Mouse (Mus musculus): ENCODE measurements around the gene Nab2. TPM values are rescaled to one million over a fixed set of nuclear protein-coding genes. Genes with fewer than 3 reads are reported as not detected.

Nab2 gene
- total RNA-seq, 2 experiments from 2014 or later, result 2.6 to 3.4 TPM

GRCm38 (mm10) chr10:127618173-127618572 is 50.2 kb downstream of the Nab2 start:
- ATAC-seq (replicated peaks; ENCODE audit: poor library complexity), result no peak

- ATAC-seq (replicated peaks; ENCODE audit: poor library complexity), result no peak
Measured at GRCm38 (mm10) chr10:127617294-127617693, 51.1 kb downstream of the Nab2 start.

GRCm38 (mm10) chr10:127616261-127616679 is 52.1 kb downstream of the Nab2 start:
- ATAC-seq (replicated peaks; ENCODE audit: poor library complexity), result no peak

GRCm38 (mm10) chr10:127615591-127615990 is 52.8 kb downstream of the Nab2 start:
- ATAC-seq (replicated peaks; ENCODE audit: poor library complexity), result no peak

- no peak for ATAC-seq (replicated peaks; ENCODE audit: poor library complexity)
Measured at GRCm38 (mm10) chr10:127615034-127615374, 53.4 kb downstream of the Nab2 start.

- no peak for ATAC-seq (replicated peaks; ENCODE audit: poor library complexity)
Measured at GRCm38 (mm10) chr10:127614236-127615033, 53.9 kb downstream of the Nab2 start.

GRCm38 (mm10) chr10:127612079-127612775 is 56.1 kb downstream of the Nab2 start:
- ATAC-seq (replicated peaks; ENCODE audit: poor library complexity), result 0 out of 2 replicates have a peak, but pooled peaks have one; percentile 9

Other genes starting within 250 kb of the Nab2 start
- 0.20 and 0.25 TPM in 2 replicates for gene Stac3, start 166.9 kb downstream of the Nab2 start, total RNA-seq (2015)
- 1.1 TPM in 1 of 2 replicates, not detected in the other for gene Stac3, start 166.9 kb downstream of the Nab2 start, total RNA-seq (2017)
- gene Ndufa4l2, start 153.6 kb downstream of the Nab2 start, total RNA-seq (2015), result not detected in 2 replicates
- gene Ndufa4l2, start 153.6 kb downstream of the Nab2 start, total RNA-seq (2017), result not detected in 2 replicates
- gene Shmt2, start 146.1 kb downstream of the Nab2 start, total RNA-seq (2015), result 91.3 and 92.6 TPM in 2 replicates
- 95.8 and 100 TPM in 2 replicates for gene Shmt2, start 146.1 kb downstream of the Nab2 start, total RNA-seq (2017)
- not detected in 2 replicates for gene Nxph4, start 134.0 kb downstream of the Nab2 start, total RNA-seq (2015)
- not detected in 2 replicates for gene Nxph4, start 134.0 kb downstream of the Nab2 start, total RNA-seq (2017)
- gene Lrp1, start 47.4 kb downstream of the Nab2 start, total RNA-seq (2015), result 9.8 and 10.0 TPM in 2 replicates
- 4.5 and 7.3 TPM in 2 replicates for gene Lrp1, start 47.4 kb downstream of the Nab2 start, total RNA-seq (2017)
- gene Stat6, start 25.6 kb downstream of the Nab2 start, total RNA-seq (2015), result 27.3 and 29.6 TPM in 2 replicates
- 38.9 and 42.7 TPM in 2 replicates for gene Stat6, start 25.6 kb downstream of the Nab2 start, total RNA-seq (2017)
- gene Nemp1, start 1.7 kb downstream of the Nab2 start, total RNA-seq (2015), result 15.7 and 19.8 TPM in 2 replicates
- gene Nemp1, start 1.7 kb downstream of the Nab2 start, total RNA-seq (2017), result 17.8 and 25.3 TPM in 2 replicates
- gene Myo1a, start 36.6 kb upstream of the Nab2 start, total RNA-seq (2015), result 0.15 TPM in 1 of 2 replicates, not detected in the other
- 0.03 and 0.37 TPM in 2 replicates for gene Myo1a, start 36.6 kb upstream of the Nab2 start, total RNA-seq (2017)
- 1.2 TPM in 1 of 2 replicates, not detected in the other for gene Tac2, start 55.9 kb upstream of the Nab2 start, total RNA-seq (2015)
- not detected in 2 replicates for gene Tac2, start 55.9 kb upstream of the Nab2 start, total RNA-seq (2017)
- 4.7 and 5.1 TPM in 2 replicates for gene Zbtb39, start 71.0 kb upstream of the Nab2 start, total RNA-seq (2015)
- gene Zbtb39, start 71.0 kb upstream of the Nab2 start, total RNA-seq (2017), result 2.0 and 3.0 TPM in 2 replicates
- gene Gpr182, start 83.2 kb upstream of the Nab2 start, total RNA-seq (2015), result not detected in 2 replicates
- gene Gpr182, start 83.2 kb upstream of the Nab2 start, total RNA-seq (2017), result not detected in 2 replicates
- not detected in 2 replicates for gene Rdh1, start 91.2 kb upstream of the Nab2 start, total RNA-seq (2015)
- not detected in 2 replicates for gene Rdh1, start 91.2 kb upstream of the Nab2 start, total RNA-seq (2017)
- gene Rdh16f1, start 91.2 kb upstream of the Nab2 start, total RNA-seq (2015), result not detected in 2 replicates
- gene Rdh16f1, start 91.2 kb upstream of the Nab2 start, total RNA-seq (2017), result not detected in 2 replicates
- gene Rdh9, start 107.8 kb upstream of the Nab2 start, total RNA-seq (2015), result not detected in 2 replicates
- gene Rdh9, start 107.8 kb upstream of the Nab2 start, total RNA-seq (2017), result not detected in 2 replicates
- not detected in 2 replicates for gene Rdh16, start 132.6 kb upstream of the Nab2 start, total RNA-seq (2015)
- gene Rdh16, start 132.6 kb upstream of the Nab2 start, total RNA-seq (2017), result not detected in 2 replicates
- gene Rdh19, start 181.4 kb upstream of the Nab2 start, total RNA-seq (2015), result not detected in 2 replicates
- not detected in 2 replicates for gene Rdh19, start 181.4 kb upstream of the Nab2 start, total RNA-seq (2017)
- gene Rdh16f2, start 197.9 kb upstream of the Nab2 start, total RNA-seq (2015), result not detected in 2 replicates
- gene Rdh16f2, start 197.9 kb upstream of the Nab2 start, total RNA-seq (2017), result not detected in 2 replicates
- not detected in 2 replicates for gene Rdh7, start 220.2 kb upstream of the Nab2 start, total RNA-seq (2015)
- not detected in 2 replicates for gene Rdh7, start 220.2 kb upstream of the Nab2 start, total RNA-seq (2017)
- gene Sdr9c7, start 229.9 kb upstream of the Nab2 start, total RNA-seq (2015), result not detected in 2 replicates
- not detected in 2 replicates for gene Sdr9c7, start 229.9 kb upstream of the Nab2 start, total RNA-seq (2017)